Mouse (Mus musculus) layer of hippocampus, postnatal 10 days (tissue): ENCODE results near the gene Trpv2. TPM values are rescaled to one million over a fixed set of nuclear protein-coding genes. Genes with fewer than 3 reads are reported as not detected.

Experiments used
- DNase-seq, 2 experiments: peaks; one replicate each; pipeline ENCODE4 v3.0.0; 2021; ENCODE audit warnings: low spot score in 2 of 2
- total RNA-seq, 2 experiments: library from RNA; stranded (reverse); gene quantifications; 2 replicates each; pipeline ENCODE4 v1.2.3; 2021

The Trpv2 gene
- total RNA-seq, 2 experiments from 2014 or later: 26.1 to 26.3 TPM

GRCm38 (mm10) chr11:62603312-62604056, 29.2 kb downstream of the Trpv2 start:
- DNase-seq: peak in 1 of 2 experiments; percentile 44

DNA sequence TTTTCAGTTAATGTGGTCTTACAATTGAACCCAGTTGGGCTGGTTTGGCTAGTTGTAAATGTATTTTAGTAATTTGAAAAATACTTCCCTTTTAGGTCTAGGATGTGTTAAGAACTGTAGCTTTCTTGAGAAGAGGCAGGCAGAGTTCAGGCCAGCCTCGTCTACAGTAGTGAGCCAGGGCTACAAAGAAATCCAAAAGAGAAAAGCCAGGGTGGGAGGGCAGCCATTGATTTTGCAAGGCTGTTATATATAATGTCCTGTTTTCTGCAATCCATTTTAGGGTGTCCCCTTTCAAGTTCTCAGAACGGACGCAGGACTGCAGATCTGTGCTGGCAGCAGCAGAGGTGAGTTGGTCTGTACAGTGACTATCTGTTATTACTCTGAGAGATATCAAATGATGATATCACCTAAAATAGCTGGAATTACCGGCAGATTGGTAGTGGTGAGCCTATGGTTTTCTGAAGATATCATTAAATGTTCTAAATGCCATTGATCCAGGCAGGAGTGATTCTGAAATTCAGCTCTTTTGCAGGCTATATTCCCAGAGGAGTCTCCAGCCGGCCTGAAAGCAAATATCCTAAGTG, 29.9 kb downstream of the Trpv2 start:
- DNase-seq: no peak

GRCm38 (mm10) chr11:62604886-62605618, 30.8 kb downstream of the Trpv2 start:
- DNase-seq: no peak

DNA sequence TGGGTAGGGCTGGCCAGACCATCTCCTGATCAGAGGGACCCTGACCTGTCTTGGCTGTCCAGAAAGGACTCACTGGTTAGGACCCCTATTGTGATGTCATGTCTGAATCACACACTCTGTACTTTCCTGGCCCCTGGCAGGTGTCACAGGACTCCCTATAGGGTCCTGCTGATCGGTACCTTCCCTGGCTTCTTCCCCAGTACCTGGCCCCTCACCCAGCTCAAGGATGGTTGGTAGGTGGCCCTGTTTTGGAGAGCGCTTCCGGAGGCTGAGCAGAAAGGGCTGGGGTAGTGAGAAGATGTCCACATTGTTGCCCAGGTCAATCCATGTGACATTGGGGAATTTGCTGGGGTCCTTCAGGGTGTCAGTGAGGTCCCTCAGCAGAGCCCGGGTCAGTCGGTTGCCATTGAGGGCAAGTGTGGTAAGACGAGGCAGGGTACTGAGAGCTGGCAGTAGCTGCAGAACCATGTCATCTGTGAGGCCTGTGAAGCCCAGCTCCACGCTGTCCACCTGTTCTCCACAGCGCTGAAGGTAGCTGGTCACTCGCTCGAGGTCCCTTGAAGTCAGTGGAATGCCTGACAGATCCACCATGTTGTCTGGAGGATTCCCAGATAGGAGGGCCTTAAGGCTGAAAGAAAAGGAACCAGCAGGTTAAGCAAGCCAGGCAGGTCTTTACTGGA, 31.5 kb downstream of the Trpv2 start:
- DNase-seq: peak in 1 of 2 experiments; percentile 33

GRCm38 (mm10) chr11:62606299-62607169, 32.2 kb downstream of the Trpv2 start:
- no peak for DNase-seq

DNA sequence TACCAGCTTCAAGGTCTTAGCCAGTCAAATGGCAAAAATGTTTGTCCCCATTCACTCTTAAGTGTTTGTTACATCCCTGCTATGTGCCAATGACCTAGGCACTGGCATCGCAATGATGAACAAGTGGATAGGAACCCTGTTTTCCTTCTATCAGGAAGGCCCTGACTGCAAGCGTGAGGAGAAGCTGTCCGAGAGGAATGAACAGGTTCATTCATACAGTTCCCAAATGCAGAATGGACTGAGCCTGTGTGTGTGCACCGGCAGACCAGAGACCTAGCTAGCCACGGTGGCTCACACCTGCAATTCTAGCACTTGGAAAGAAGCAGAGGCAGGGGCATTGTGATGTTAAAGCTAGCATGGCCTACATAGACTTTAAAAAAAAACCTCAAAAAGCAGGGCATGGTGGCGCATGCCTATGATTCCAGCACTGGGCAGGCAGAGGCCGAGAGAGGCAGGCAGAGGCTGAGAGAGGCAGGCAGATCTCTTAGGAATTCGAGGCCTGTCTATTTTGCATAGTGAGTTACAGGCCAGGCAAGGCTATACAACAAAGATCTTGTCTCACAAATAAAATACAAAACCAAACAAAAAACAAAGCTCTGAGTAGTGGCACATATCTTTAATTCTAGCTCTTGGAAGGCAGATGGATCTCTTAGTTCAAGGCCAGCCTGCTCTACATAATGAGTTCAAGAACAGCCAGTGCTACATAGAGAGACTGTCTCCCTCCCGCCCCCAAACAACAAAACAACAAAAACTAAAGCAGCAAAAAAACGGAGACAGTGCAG, 33.1 kb downstream of the Trpv2 start:
- no peak for DNase-seq

- no peak for DNase-seq
These were observed 33.6 kb downstream of the Trpv2 start for GRCm38 (mm10) chr11:62607952-62608201.

DNA sequence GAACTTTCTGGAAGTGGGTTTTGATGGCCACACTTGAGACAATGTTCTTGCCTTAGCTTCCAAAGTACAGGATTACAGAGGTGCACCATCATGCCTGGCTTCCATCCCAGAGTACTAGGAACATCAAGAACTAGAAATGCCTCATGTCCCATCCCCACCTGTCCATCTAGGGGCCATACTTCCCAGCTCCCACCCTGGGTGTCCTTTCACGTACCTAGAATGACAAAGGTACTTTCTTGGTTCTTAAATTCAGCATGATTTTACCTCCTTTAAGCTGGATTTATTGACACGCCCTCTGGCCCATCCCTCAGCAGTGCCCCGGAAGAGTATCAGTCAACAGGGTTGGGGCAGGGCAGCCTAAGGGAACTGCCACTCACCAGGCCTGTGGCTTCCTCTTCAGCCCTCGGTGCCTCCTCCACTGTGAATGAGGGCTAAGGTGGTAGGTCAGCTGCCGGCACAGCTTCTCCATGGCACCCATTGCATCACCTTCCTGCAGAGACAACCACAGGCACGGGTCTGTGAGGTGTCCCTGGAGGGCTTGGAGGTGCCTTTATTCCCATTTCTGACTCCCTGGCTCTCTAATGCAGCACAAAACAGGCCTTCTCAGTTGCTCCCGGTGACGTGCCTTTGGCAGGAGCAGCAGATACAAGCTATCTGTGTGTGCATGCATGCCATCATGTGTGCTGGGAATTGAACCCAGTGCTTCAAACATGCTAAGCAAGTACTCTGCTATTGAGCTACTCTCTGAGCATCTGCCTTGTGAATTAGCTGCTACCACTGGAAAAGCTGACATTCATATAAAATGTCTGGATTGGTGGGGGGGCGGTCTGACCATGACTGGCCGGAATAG, 34.8 kb downstream of the Trpv2 start:
- no peak for DNase-seq

GRCm38 (mm10) chr11:62610304-62610703, 36.0 kb downstream of the Trpv2 start:
- DNase-seq: no peak

GRCm38 (mm10) chr11:62612604-62613003, 38.3 kb downstream of the Trpv2 start:
- no peak for DNase-seq

DNA sequence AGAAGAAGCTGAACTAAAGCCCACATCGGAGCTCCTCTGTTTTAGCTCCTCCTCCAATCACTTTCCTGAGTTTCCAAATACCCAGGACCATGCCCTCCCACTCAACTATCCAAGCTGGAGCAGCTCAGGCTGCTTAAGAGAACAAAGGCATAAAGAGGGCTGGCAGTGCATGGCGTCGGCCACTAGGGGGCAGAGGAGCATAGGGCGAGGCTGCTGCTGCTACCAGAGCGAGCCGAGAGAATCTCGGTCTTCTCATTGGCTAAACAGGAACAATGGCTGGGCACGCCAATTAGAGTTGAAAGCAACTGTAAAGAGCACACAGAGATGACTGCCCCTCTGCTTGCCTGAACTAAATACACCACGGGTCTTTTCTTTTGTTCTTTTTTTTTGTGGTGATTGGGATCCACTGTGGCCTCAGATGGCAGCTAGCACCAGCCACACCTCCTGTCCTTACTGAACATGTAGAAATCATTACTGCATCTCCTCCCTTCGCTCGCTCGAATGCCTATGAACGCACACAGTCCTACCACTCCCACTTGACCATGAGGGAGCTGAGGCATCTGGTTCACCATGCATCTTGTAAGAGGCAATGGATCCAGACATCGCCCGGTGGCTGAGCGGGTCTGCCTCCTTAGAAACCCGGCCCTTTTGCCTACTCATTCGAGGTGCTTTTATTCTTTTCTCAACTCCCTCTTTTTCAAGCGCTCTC, 39.5 kb downstream of the Trpv2 start:
- peak; percentile 98 for DNase-seq

- DNase-seq: no peak
These were observed 40.7 kb downstream of the Trpv2 start for GRCm38 (mm10) chr11:62614876-62615410.

GRCm38 (mm10) chr11:62615456-62615855, 41.2 kb downstream of the Trpv2 start:
- no peak for DNase-seq

DNA sequence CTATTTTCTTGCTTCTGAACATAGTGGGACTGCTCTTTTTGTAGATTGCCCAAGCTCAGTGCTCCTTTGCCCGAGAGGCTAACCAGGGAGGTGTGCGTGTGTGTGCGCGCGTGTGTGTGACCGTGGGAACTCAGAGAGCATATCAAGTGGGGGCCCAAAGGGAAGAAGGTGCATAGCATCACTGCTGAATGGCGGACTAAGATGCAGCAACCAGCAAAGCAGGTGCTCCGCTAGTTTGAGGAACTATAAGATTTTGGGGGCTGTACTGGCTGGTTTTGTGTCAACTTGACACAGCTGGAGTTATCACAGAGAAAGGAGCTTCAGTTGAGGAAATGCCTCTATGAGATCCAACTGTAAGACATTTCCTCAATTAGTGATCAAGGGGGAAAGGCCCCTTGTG, 46.8 kb downstream of the Trpv2 start:
- DNase-seq: no peak

DNA sequence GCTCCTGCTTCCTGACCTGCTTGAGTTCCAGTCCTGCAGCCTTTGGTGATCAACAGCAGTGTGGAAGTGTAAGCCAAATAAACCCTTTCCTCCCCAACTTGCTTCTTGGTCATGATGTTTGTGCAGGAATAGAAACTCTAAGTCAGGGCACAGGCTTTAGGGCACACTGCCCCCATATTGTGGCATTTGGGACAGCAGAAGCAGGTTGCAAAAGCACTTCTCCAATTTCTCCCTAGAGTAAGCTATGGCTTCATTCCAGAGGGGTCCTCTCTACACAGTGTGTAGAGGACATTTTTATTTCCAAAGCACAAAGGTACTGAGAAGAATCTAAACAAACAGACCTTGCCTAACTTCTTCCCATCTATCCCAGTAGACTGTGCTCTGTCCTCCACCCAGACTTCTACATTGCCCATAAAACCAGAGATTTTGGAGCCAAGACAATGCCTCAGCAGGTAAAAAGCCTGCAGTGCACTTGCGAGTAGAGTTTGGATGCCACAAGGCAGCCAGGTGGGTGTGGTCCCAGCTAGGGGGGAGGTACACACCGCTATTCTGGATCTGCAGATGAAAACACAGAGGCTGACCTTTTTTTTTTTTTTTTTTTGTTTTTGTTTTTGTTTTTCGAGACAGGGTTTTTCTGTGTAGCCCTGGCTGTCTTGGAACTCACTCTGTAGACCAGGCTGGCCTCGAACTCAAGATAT, 47.4 kb downstream of the Trpv2 start:
- DNase-seq: no peak

DNA sequence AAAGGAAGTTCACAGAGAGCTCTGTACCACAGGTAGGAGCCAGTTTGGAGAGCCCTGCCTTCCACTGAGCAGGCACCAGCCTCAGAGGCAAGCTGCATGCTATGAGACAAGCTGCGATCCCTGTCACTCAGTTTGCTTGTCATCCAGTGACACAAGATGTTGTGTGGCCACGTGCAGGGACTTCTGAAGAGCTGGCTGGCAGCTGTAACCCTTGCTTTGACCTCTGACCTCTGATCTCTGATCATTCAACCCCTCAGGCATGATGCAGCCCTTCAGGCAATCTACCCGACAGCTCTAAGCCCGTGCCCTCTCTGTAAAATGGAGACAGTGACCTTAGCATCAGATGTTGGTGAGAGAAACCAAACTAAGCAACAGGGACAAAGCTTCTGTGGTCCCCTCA, 48.6 kb downstream of the Trpv2 start:
- DNase-seq: no peak

DNA sequence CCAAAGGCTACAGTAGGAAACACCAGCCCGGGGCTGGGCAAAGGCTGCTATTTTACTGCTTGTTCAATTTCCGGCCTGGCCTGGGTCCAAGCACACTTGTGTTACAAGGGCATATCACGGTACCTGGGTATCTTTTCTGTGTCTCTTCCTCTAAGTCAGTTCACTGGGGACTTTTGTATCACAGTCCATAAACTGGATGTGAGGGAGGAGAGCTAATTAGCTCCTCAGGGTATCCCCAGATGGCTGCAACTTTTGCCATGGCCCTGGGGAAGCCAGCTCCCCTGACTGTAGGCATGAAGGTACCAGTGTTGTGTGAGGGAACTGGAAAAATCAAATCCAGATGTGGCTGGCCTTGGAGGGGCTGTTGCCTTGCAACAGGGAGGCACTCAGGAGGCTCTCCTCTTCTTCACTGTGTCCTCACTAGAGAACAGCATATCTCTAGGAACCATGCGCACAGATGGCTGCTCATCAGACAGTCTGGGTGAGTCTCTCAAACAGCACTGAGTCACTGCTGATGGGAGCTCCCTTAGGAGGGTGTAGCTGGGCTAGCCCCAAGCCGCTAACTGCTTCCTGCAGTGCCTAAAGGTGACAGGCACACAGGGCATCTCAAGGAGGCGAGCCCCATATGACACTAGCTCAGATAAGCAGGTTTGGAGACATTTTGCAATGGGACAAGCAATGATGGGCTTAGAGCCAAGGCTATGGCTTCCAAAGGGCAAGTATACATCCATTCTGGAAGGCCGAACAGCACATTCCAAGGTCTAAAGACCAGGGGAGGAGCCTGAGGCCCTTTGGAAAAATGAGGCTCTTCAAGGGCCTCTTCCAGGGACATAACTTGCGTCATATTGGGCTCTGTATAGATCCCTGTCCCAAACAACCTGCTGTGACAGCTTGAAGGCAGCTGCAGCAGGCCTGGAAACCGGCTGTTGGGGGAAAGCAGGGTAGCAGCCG, 50.3 kb downstream of the Trpv2 start:
- DNase-seq: peak; percentile 62 to 70
